Mouse (Mus musculus) gastrocnemius, postnatal 25 days (tissue): ENCODE measurements around the gene Atg4a-ps. TPM values are rescaled to one million over a fixed set of nuclear protein-coding genes. Genes with fewer than 3 reads are reported as not detected.
"Not testable (repeated sequence)": the region's sequence is repeated elsewhere in the genome, so short reads cannot be mapped to it uniquely, and the experiment has no call there.

Source experiments
- DNase-seq: peaks from one replicate; pipeline ENCODE4 v3.0.0; 2022
- long read RNA-seq, 2 experiments: library from polyadenylated mRNA; stranded (forward); transcript quantifications; one replicate each; pipeline ENCODE4 v2.0.0; 2021
- total RNA-seq, 2 experiments: library from RNA; stranded (reverse); gene quantifications; 1 replicate in 1 of 2; 2 replicates in 1 of 2; pipeline ENCODE4 v1.2.3; 2021

Atg4a-ps gene
- total RNA-seq = 1 to 10 TPM in 1 of 2 experiments, not detected in 1; 4.3 TPM
- long read RNA-seq, experiment 1 = 0 reads
- long read RNA-seq, experiment 2, partial matches to known transcripts = 0 of 2 reads
- long read RNA-seq, experiment 2, other reads (novel, unspliced or antisense) = 0 of 2 reads

DNA sequence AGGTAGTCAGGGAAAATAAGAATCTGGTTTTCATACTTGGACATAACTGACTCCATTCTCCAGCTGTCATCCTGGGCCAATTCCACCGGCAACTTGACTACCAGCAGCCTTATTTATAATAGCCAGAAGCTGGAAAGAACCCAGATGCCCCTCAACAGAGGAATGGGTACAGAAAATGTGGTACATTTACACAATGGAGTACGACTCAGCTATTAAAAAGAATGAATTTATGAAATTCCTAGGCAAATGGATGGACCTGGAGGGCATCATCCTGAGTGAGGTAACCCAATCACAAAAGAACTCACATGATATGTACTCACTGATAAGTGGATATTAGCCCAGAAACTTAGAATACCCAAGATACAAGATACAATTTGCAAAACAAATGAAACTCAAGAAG lies at the start of gene Atg4a-ps:
Gene Atg4a-ps (minus strand): TSS at position 101 of the 400 bp plus-strand sequence.
- not testable (repeated sequence) for DNase-seq

DNA sequence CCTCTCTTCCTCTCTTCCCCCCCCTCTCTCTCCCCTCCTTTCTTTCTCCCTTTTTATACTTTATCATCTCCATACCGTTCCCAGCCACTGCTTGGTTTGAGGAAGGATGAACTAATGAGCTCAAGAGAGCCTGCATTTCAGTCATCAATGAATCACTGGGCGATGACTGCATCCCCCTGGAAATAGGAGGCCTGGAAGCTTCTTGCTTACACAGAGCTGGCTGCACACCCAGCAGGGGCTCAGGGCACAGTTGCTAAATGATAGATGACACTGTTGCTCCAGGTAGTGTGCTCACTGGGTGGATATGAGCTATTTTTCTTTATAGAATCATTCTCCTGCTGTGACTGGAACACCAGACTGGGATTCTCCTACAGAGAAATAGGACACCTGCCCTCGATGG lies 49.7 kb upstream of the Atg4a-ps start:
- no peak for DNase-seq

DNA sequence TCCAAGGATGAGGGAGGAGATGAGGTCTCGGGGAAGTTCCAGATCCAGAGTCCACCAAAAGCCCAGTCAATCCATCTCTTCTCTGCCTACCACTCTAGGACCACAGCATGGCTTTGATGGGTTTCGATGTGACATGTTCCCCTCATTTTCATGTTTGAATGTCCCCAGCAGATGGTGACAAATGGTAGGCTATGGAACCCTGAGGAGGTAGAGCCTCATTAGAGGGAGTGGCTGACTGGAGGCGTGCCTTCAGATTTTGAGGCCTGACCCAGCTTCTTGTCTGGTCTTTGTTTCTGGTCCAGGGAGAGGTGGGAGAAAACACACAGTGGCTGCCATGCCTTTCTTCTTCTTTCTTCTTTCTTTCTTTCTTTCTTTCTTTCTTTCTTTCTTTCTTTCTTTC lies 44.6 kb upstream of the Atg4a-ps start:
- DNase-seq = no peak

DNA sequence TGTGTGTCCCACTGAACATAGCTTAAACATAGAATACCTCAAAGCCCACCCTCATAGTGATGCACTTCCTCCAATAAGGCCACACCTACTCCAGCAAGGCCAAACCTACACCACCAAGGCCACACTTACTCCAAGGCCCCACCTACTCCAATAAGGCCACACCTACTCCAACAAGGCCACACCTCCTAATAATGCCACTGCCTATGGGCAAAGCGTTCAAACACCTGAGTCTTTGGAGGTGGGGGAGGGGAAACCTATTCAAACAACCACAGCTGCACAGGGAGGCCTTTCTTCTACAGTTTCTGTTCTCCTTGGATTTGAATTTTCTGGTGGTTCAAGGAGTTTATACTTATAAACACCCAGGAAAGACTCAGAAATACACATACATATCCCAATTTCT lies 43.2 kb upstream of the Atg4a-ps start:
- no peak for DNase-seq

DNA sequence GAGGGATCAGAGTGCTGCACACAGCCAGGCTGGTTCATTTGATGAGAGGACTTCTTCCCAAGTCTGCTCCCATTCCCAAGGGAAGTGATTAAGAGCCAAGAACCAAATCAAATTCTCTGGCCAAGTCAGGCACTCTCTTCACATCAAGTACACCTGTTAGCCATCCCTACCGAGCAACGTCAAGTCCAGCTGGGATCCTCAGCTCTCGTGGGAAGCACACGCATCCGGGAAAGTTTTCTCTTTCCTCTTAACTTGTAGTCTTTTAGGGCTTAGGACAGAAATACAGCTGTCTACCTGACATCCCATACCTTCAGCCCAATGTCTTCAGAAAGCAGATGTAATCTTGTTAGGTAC lies 38.1 kb upstream of the Atg4a-ps start:
- no peak for DNase-seq

DNA sequence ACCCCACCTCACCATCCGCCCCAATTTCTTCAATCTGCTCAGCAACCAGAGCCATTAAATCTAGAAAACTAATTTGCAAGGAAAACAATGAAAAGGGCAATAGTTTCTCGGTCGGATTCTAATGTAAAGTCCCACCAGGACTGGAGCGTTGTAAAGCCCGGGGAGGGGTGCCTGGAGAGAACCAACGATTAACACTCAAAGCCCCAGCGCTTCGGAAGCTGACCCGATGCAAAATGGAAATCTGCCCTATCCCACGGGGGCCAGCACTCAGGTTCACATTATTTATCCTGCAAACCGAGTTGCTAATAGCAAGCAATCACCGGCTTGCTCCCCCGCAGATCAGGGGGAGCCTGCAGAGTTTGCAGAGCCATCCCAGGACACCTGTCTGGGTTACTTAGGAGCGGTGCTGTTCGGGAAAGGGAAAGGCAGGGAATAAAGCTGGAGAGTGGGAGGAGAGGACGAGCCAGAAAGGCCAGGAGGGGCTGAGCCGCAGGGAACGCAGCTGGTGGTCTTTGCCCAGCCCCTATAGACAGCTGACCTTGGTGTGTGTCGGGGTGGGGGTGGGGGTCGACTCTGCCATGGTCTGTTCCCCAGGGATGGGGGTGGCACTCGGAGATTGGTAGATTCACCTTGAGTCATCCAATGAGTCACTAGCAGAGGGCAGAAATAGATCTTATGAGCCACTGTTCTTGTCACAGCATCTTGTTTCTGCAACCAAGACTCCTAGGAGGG lies 37.5 kb upstream of the Atg4a-ps start:
- no peak for DNase-seq

DNA sequence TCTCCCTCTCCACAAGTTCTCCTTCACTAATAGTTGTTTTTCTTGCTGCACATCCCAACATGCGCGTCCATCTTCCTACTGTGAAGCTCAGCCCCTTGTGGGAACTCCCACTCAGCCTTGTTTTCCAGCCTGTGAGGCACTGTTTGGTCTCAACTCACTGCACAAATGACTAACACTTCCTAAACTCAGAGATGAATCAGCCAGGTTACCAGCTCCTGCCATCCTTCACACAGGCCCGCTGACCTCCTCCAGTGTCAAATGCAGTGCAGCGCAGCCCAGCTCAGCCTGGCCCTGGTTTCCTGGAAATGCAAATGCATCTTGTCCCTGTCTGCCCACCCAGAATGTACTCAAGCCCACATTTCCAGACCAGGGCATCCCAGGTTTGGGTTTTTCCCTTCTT lies 36.6 kb upstream of the Atg4a-ps start:
- no peak for DNase-seq

DNA sequence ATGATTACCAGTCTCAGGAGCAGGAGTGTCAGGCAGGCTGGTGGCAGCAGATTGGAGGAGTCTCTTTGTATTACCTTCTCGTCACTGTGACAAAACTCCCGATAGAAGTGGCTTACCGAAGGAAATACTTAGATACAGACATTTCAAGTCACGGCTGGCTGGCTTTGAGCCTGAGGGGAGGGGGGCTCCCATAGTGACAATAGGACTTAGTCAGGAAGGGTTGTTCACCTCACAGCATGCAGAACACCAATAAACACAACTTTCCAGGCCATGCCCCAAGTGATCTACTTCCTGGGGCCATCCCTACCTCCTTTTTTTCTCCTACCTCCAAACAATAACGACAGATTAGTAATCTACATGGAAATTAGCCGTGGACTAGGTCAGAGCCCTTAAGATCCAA lies 32.9 kb upstream of the Atg4a-ps start:
- no peak for DNase-seq

DNA sequence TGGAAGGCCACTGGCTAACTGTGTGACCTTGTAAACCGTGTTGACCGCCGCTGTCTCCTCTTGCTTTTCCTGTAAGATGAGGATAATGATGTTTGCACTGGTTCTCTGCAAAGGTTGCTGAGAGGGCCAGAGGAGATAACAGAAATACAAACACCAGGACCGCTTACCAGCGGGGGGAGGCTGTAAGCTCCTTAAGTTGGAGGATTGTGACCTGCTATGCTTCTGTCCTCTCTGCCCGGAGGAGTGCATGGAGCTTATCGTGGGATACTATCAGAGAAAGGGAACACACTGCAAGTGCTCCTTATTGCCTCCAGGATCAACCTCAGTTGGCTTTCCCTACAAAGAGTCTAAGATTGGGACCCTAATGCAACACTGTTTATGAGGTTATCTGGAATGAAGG lies 26.8 kb upstream of the Atg4a-ps start:
- DNase-seq = no peak

DNA sequence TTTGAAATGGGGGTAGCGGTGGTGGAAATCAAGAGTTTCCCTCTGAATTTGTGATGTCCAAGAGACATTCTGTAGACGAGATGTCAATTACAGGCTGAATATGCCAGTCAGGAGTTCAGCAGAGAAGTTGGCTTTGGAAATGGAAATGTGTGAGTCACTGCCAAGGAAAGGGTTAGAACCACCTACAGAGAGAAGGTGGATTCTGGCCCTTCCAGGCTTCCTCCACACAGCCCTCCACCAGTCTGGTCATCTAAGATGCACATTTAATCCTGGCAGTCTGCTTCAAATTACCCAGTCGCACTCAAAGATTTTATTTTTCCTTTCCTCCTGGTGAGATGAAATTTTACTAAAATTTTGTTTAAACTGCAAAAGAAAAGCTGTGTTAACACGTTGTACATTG lies 26.2 kb upstream of the Atg4a-ps start:
- no peak for DNase-seq

DNA sequence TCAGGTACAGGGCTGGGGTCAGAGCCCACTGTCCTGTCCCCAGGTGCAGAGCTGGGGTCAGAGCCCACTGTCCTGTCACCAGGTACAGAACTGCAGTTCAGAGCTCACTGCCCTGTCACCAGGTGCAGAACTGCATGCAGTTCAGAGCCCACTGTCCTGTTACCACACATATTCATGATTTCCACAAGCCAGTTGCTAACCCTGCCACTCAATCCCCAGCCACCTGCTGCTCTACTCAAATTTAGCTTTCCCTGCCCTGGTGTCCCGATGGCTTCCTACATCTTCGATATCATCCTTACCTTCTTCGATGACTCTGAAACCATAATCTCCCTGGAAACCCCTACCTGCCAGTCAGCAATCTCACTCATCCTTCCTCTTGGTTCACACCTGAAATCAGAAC lies 17.5 kb upstream of the Atg4a-ps start:
- DNase-seq = no peak

DNA sequence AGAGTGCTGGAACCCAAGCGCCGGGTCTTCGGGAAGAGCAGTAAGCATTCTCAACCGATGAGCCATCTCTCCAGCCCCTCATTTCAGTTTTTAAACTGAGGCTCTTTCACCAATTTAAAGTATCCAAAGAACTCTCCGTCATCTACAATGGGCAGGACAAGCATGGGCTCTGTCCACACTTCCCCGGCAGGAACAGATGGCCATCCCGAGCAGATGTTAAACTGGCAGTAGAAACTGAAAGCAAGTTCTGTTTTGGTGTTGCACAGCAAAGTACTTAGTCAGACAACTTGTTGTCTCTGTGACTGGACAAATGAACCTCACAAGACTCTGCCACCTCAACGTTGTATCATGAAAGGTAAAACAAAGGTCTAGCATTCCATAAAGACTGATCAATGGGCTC lies 15.8 kb upstream of the Atg4a-ps start:
- no peak for DNase-seq

DNA sequence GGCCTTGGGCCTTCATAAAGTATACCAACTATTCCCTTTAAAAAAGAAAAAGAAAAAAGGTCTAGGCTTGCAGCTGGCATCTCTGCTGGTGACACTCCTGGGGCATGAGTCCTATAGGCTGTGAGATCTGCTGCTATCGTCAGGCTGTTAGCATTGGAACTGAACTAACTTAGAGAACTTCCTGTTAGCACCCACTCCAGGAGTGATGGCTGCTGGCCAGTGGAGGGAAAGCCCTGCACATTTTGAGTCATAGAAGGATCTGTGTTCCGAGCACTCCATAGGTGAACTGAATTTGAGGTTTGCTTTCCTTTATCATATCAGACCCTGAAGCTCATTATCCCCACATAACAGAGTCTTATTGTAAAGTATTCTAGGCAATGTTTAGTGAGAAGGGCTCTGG lies 14.1 kb upstream of the Atg4a-ps start:
- DNase-seq = no peak

DNA sequence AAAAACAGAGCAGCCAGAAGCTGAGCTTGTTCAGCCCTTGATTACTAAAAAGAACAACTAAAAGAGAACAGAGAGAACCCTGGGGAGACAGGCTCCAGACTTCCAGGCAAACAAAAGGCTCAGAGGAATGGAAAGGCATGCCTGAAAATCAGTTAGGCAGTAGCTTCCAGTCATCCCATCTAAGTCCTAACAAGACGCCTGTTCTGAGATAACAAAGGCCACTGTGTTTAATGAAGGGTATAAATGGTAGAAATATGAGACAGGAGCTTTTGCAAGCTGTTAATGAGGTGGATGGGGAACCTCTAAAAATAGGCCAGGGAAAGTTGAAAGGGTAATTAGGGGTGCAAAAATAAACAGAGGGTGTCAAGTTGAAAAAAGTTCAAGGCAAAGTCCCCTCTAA lies 4.5 kb upstream of the Atg4a-ps start:
- DNase-seq = no peak

DNA sequence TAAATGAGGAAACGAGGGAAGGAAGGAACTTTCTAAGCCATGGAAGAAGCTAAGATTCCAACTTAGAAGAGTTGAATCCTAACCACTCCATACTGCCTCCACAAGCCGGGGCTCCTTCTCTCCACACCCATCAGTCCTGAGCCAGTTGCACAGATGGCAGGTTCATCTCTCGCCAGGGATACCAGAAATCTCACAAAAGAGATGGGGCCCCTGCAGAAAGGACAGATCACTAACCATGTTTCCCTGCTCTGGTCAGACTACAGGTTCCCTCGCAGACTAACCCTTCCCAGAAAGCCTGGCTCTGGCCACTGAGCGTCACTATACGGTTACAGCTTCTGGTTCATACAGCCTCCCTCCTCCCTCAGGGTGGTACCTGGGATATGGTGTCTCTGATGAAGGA lies 3.8 kb upstream of the Atg4a-ps start:
- no peak for DNase-seq

DNA sequence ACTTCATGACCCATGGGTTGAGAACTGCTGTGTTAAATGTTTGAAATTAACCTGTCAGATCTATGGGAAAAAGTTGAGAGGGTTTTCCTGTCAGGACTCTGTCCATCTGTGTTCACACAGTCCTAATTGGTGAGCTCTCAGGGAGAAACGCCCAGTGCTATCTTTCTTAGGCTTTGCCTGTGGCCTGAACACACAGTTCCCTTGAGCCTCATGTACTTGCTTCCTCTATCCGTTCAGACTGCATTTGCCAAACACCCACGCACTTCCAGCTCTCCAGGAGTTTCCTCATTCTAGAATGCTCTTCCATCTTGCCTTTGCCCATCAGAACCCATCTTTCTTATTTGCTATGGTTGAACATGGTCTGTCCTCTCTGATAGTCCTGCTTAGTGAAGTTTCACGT lies 2.6 kb upstream of the Atg4a-ps start:
- no peak for DNase-seq

DNA sequence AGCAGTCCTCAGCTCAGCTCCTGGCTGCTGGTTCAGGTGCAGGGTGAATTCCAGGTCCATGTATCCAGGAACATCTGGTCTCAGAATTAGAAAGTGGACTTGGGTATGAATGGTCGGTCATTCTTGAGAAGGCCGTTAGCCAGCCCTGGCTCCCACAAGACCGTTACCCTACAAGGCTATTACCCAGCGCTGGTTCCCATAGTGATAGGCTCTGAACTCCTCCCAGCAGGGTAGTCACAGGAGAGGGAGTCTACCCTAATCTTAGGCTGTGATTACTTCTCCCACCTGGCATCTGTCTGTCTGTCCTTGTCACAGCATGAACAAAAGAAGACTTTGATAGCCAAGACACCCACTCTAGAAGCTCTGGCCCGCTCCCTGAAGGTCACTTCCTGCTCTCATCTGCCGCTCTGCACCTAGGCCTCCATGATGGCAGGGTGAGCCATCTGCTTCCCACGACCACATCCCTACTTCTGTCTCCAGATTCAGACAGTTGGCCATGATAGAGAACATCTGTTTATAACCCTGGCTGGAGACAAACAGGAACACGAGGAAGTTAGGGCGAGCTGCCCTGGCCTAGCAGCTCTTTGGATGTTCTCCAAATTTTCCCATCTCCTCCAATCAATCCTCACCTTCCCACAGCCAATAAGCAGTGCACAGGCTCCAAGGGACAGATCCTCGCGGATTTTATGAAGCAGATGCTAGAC lies 1.4 kb upstream of the Atg4a-ps start:
- DNase-seq = peak; percentile 32

DNA sequence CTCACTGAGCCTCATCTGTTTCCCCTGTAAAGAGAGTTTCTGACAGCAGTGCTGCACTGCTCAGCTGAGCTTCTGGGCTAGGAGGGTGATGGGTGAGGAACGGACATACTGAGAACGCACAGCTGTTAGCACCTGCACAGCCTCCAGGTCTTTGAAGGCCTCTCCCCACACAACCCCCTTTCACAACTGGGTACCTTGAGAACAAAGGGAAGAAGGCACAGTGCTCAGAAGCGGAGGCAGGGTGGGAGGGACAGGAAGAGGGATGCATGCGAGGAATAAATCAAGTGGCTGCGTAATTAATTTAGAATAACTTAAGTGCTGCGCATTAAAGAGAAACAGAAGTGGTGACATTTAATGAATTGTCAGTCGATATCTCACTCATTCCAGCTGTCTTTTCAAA lies 4.6 kb downstream of the Atg4a-ps start:
- no peak for DNase-seq

DNA sequence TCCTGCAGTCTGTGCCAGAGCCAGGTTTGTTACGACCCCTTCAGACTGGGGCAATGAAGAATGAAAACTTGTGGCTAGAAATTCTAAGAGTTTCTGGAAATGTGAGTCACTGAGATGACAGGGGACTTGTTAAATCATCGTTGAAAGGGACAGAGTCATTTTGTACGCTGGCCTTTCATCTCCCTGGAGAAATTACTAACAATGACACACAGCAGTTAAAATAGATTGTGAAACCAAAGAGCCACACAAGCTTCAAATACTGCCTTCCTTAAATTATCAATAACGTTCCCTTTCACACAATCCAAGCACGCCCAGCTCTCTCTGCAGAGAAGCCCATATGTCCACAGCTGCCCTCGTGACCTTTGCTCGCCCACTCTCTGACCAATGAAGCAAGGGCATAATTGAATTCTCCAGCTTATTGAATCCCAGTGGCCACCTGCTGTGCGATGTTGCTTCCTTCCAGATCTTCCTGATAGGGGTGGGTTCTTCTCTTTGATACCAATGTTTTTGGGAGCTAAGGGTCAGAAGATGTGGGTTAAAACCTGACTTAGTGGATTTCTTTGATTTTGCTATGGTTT lies 5.6 kb downstream of the Atg4a-ps start:
- no peak for DNase-seq

DNA sequence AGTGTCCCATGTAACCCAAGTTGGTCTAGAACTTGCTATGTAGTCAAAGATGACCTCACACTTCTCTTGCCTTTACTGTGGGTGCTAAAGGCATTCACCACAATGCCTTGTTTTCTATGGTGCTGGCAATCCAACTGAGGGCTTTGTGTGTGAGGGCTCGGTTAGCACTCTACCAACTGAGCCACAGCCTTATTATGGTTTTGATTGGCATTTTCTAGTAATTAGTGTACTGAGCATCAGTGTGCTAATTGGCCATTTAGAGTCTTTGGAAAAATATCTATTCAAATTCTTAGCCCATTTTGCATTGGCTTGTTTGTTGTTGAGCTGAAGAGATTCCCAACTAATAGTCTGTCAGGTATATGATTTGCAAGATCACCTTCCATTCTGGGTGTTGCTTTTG lies 8.2 kb downstream of the Atg4a-ps start:
- DNase-seq = no peak

DNA sequence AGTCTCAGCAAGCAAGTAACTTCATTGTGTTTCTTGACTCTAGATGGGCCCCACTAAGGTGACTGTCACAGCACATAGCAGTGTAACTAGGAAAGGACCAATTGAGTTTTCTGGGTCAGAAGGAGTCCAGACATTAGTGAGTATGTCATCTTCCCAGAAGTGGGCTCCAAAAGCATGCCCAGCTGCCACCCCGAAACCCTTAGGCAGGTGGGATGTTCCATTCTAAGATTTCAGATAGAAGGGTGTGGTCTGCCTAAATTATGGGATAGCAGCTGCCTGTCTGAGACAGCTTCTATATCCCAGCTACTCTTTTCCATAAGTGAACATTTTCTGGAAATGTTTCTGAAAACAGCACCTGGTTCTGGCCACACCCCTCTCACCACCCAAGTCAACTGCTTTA lies 11.6 kb downstream of the Atg4a-ps start:
- no peak for DNase-seq

DNA sequence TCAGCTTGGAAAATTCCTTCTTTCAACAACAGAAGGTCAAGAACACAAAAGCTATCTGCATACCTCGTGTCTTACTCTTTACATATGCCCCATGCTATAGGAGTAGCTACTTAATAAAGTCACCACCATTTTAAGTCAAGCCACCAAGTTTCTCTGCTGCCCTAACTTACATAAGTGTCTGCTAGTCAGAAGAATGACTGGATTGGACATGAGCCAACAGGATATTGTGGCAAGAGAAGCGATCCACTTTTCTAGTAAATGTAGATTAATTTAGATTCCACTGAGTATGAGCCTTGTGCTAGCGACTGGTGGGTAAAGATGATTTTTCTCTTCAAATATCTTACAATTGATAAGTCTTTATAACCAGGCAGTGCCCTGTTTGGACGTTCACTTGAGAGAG lies 12.0 kb downstream of the Atg4a-ps start:
- no peak for DNase-seq

DNA sequence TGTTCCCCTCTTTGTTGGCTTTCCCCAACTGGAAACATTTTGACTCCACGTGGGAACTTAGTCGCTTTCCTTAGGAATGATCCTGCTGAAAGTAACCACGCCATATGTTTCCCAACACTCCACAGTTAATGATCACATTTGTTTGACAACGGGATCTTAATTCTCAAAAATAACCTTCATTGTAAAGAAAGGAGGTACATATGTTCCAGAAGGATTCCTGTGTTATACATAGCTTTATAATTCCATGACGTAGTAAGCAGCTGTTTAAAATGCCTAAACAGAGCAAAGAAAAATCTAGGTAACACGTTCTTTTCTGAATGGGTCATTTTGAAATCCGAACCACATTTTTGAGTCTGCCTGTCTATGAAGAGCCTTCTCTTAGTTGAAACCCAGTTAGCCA lies 12.7 kb downstream of the Atg4a-ps start:
- no peak for DNase-seq

DNA sequence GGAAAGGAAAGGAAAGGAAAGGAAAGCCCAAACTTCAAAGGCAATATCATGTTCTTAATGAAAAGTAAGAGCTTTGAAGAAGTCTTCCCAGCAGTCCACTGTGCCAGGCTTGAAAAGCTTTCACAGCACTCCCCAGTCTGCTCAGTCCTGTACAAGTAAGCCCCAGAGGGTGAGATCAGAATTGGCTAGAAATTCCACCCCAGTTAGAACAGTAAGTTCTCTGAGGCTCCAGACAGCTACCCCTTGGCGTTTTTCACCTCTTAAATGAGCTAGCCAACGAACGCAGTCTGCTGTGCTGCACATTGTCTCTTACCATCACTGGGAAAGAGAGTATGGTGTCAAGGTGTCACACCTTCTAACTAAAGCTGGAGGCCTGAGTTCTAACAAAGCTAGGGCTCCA lies 18.2 kb downstream of the Atg4a-ps start:
- no peak for DNase-seq
